Mouse (Mus musculus): ENCODE data around the gene Pfkp. TPM values are rescaled to one million over a fixed set of nuclear protein-coding genes. Genes with fewer than 3 reads are reported as not detected.

Gene Pfkp
- 34.7 and 67.3 TPM in 2 replicates for polyA plus RNA-seq (2012)

DNA sequence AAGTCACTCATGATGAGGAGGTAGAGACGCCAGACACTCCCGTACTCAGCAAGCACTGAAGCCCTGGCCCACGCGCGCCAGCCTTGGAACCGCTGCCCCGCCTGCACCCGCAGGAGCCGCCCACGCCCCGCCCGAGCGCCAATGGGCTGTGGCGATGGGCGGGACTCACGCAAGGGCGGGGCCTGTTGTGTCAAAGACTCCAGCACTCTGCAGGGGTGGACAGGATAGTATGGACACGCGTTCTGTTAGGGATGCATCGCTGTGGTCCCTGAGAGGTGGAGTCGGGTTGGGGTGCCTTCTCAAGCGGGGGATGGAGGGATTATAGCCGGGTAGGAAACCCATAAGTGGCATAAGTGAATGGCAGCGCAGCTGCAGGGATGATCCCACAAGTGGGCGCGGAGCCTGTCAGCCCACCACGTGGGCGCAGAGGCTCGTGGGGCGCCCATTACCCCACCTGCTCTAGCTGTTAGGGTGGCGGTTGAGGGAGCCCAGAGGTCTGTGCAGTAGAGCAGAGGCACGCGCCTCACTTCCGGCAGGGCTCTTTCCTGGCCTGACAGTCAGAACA is at the start of gene Pfkp:
TSS of gene Pfkp (minus strand) at position 109 of the 565 bp plus-strand sequence.
- TF ChIP-seq GATA1 (IDR thresholded peaks at IDR 0.05; ENCODE audit: low read length) = no peak

DNA sequence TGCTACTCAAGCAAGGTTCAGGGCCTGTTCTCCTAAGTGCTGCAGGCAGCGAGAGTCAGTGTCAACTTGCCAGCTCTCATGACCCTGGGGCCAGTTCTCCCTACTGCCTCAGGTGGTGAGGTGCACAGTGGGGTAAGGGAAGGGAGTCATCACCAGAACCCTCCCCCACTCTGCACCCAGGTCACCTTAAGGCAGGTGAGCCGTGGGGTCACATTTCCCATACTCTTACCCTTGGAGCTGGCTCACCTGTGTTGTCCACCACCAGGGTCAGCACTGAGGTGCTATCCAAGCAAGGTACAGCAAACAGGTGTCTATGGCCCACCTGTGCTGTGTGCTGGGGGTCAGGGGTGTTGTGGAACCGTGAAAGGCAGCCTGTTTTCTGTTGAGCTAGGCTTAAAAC is 42.0 kb upstream of the Pfkp start:
- no peak for TF ChIP-seq GATA1 (IDR thresholded peaks at IDR 0.05; ENCODE audit: low read length)

DNA sequence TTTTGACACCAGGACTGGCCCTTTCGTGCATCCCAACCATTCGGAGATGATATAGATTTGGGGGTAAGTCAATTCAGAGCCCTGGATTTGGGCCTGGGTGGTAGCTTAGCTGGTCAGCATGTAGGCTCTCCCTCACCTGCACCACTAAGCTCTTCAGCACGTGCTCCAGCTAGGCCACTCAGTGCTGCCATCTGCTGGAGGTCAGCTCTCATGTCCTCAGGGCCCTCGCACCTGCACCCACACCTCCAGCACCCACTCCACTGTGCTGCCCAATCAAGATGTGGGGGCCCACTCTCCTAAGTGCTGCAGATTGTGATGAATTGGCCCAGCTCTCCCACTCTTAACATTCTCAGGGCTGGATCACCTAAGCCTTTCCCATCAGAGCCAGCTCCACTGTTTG is 41.4 kb upstream of the Pfkp start:
- TF ChIP-seq GATA1 (IDR thresholded peaks at IDR 0.05; ENCODE audit: low read length) = no peak

DNA sequence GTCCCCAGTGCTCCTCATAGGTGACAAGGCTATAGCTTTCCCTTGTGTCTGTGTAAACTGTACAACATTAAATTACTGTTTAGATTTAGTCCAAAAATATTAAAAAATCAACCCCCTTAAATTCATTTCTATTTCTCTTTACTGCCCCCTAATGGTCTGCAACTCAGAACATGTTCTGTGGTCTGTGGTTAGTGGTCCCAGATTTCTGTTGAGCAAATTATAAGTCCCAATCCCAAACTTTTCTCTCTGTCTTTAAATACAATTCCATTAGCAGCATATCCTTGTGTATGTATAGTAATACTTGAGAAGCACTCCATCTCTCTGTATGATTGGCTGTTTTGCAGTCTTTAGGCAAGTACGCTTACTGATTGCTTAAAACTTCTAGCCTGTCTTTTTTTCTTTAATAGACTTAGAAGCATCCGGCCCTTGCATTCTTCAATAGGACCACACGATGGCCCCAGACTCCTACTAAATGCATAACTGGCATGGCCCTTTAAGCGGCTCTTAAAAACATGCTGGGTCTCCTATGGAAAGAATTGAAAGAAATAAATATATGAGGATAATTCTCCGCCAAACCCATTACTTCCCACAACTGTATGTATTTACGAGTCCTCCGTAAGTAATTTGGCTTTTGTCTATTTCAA is 40.3 kb upstream of the Pfkp start:
- no peak for TF ChIP-seq GATA1 (IDR thresholded peaks at IDR 0.05; ENCODE audit: low read length)

DNA sequence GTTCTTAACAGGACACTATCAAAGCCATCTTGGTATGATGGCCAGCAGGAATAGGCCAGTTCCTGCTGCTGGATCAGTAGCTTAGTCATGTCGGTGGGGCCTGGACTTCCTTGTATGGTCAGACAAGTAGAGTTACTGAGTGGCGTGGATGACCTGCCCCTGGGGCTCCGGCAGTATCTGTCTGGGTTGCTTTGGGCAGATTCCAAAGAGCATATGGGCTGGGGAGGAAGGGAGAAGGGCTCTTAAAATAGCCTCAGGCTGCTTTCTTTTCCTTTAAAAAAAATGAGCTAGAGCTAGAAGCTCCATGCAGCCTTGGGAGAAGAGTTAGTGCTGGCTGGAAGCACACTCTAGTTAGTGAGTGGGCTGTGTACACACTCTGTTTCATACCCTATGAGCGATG is 18.3 kb upstream of the Pfkp start:
- TF ChIP-seq GATA1 (IDR thresholded peaks at IDR 0.05; ENCODE audit: low read length) = no peak

DNA sequence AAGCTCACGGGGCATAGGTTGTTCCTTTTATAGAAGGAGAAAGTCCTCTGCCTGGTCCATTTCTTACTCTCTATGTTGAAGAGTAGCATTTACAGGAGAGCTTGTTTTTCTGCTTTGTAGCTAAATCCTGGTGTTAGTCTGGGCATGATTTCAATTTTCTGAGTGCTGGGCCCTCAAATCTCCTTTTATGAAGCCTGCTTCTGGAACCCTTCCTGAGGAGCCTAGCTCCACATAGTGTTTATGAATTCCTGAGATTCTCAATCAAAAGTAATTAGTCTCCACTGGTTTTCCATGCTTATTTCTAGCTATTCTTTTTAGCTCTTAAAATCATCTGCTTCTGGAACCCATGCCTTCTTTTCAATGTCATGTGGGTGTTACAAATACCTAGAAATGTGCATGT is 16.9 kb upstream of the Pfkp start:
- no peak for TF ChIP-seq GATA1 (IDR thresholded peaks at IDR 0.05; ENCODE audit: low read length)

DNA sequence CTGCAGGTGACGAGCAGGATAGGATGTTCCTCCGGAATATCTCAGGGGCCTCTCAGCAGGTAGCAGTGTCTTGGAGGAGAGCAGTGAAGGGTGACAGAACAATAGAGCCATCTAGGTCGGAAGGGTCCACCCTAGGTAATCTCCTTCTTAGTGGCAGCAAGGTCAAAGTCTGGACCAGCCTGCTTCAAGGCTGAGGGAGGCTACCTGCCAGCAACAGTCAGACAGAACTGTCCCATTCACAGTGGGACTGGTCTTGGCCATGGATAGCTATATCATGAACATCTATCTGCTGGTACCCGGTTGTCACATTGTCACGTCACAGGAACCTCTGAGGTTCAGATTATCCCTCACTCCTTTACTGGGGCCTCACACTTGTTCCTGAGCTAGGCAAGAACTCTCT is 15.6 kb upstream of the Pfkp start:
- no peak for TF ChIP-seq GATA1 (IDR thresholded peaks at IDR 0.05; ENCODE audit: low read length)

DNA sequence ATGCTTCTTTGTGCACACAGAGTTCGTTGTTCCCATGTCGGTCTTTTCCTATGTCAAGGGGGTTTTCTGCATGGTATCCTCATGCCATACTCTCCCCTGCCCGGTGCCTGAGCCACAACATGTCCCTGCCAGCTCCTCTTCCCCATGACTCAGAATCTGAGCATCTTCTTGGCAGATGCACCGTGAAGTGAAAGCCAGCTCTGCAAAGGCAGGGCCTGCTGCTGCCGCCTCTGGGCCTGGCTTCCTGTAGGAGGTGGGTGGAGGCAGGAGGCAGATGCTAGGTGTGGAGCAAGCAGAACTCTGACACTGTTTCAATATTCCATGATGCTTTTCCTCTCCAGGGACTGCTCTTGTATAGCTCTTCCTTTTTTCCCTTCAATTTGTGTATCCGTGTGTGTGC is 10.7 kb upstream of the Pfkp start:
- no peak for TF ChIP-seq GATA1 (IDR thresholded peaks at IDR 0.05; ENCODE audit: low read length)

DNA sequence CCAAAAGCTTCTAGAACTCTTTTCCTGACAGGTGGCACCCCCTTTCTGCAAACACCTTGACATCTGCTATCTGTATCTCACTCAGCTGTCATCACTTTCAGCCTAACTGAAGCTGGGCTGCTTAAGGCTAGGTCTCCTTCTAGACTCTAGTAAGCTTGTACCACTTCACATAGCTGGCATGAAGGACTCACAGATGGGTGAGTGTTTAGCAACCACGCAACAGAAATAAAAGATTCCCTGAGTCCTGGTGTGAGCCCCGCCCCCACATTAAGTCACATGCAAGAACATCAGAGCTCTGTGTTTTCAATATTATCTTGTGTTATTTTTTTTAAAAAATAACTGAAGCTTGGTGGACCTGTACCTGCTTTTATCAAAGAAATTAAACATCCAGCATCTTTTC is 8.7 kb upstream of the Pfkp start:
- TF ChIP-seq GATA1 (IDR thresholded peaks at IDR 0.05; ENCODE audit: low read length) = no peak

DNA sequence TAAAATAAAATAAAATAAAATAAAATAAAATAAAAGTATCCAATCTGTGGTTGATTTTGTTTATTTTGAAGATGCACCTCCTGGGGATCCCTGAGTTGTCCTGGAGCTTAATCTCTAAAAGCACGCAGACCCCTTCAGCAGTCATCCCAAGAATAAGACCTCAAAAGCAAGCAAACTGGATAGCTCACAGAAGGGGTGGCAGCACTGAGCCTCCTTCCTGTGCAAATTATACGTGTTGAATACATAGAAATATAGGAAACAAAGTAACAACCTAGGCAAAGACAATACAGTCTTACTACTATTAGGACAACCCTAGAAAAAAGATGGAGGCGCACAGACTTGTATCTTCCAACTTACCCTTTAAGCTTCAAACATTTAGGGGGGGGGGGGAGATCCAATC is 965 bp upstream of the Pfkp start:
- no peak for TF ChIP-seq GATA1 (IDR thresholded peaks at IDR 0.05; ENCODE audit: low read length)

DNA sequence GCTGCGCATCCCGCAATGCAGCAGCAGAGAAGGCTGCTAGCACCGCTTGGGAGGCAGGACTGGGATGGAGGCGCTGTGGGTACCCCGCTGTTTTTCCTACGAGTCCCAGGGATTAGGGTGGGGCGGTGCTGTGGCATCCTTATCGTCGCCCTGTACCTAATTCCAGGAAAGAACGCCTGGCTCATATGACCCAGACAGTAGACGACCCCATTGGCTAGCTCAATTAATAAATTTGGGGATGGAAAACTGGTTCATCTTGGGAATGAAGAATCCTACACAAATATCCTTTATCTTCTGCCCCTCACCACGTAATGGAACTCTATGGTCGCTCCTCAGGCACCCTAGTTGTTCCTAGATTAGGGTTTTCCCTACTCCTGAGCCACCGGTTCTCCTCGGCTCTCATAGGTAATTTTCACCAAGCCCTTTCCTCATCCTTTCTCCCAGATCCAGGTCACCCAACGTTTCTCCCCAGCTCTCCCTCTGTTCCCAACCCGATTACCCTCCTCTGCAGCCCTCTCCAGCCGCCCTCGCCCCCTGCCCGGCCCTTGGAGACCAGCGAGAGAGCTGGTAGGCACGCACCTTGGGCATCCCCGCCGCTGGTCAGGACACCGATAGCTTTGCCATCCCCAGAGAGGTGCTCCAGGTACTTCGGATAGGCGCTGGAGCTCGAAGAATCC is 447 bp downstream of the Pfkp start:
- no peak for TF ChIP-seq GATA1 (IDR thresholded peaks at IDR 0.05; ENCODE audit: low read length)

DNA sequence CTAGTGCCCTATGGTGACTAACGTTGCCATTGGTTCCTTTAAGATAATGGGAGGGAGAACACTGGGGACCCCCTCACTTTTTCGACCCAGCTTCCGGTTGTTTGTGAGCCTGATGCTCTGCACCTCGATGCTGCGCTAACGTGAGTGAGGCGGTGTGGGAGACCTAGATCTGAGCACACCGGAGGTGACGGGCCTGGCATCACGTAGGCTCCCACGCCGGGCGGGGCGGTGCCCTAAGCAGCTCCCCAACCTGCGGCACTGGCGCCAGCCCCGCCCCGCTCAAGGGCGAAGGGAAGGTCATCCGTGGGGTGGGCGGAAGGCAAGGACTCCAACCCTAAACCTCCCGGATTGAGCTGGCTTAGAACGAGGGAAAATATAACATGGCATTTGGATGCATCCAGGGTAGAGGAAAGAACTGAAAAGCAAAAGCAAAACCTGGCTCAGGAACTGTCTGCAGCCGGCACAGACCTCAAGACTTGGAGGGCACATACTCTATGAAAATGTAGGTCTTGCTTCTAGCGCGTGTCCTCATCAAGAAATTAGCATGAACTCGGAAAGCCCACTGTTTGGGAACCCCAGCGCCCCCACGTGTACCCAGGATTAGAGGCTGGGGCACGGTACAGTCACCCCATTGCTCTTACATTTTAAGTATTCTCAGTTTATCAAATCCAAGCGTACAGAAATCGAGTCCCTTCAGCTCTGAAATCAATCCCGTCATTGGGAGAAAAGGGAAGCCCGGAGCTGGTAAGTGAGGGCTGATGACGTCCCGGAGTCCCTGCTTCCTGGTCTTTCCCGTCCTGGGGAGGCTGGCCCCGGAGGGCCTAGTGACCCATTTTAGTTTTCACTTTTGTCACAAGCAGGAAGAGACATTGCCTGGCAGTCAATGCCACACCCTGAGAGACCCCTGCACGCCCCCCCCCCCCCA is 1.2 kb downstream of the Pfkp start:
- TF ChIP-seq GATA1 (IDR thresholded peaks at IDR 0.05; ENCODE audit: low read length) = no peak

DNA sequence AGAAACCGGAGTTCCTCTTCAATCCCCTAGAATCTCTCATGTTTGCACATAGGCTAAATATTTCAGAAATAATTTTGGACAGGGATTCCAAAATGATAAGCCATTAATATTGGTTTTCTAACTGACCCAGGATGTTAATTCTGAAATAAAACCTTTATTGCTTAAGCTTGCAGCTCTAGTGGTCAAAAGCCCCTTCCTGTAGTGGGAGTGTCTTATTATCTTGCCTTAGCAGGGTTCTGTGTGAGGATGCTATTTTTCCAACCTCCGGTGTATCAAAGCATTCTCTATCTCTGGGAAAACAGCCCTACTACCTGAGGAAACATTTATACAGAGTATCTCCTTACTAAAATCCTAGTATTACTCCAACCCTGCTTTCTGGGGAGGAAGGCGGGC is 1.9 kb downstream of the Pfkp start:
- no peak for TF ChIP-seq GATA1 (IDR thresholded peaks at IDR 0.05; ENCODE audit: low read length)

DNA sequence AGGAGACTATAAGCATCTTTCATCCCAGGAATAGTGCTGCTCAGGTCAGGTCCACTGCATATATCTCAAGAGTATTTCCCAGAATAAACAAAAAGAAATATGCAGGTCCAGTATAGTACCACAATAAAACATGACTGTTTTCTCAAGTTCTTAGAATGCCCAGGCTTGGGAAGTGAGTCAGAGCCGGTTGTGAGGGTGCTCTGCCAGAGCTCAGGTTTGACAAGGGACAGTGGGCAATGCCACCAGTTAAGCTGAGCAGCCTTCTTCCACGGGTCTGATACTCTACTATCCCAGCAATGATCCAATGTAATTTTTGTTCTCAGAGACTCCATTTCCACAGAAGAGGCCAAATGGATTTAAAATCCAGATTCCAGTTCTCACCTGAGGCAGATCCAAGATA is 2.3 kb downstream of the Pfkp start:
- TF ChIP-seq GATA1 (IDR thresholded peaks at IDR 0.05; ENCODE audit: low read length) = no peak

DNA sequence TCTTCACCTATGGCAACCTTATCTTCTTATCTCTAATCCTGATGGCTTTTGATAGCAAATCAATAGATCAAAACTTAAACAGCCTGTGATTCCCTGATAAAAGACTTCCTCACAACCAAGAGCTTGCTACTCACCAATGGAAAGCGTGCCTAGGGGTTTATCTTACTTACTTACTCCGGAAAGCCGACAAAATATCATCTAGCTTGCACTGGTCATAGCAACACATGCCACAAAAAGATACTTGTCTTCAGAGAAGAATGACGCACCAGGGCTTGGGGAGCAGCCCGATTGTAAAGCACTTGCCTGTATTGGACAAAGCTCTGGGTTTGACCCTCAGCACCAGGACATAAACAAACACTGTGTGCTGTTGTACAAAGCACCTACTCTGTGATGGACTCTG is 4.6 kb downstream of the Pfkp start:
- TF ChIP-seq GATA1 (IDR thresholded peaks at IDR 0.05; ENCODE audit: low read length) = peak; percentile 67

DNA sequence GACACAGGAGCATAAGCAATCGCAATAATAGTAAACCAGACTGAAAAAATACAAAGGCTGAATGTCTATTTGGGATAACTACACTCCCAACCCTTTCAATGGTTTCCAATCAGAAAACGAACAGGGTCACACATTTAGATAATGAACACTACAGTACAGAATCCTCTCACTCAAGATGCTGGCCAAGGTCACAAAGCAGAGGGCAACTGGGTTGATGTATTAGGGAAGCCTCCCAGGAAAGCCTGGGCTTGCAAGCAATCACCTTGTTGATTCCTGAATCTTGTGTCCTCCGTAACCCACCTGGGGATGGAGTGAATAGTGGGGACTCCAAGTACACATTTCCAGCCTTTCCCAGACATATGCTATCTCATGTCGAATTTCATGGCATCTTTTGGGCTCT is 5.6 kb downstream of the Pfkp start:
- TF ChIP-seq GATA1 (IDR thresholded peaks at IDR 0.05; ENCODE audit: low read length) = no peak
